Mouse (Mus musculus): Measurements from ENCODE around the gene Ubl7. TPM values are rescaled to one million over a fixed set of nuclear protein-coding genes. Genes with fewer than 3 reads are reported as not detected.
"Not testable (repeated sequence)": the region's sequence is repeated elsewhere in the genome, so short reads cannot be mapped to it uniquely, and the experiment has no call there.

Ubl7 gene
- 10 to 100 TPM; 71.2 to 74.8 TPM for total RNA-seq (2021)
- long read RNA-seq, experiment 1, transcript Ubl7-208 (11 exons, 1,426 nt): minor isoform, 5 of 102 reads
- long read RNA-seq, experiment 1, transcript Ubl7-209 (11 exons, 1,319 nt): minor isoform, 16 of 102 reads
- long read RNA-seq, experiment 1, transcript Ubl7-201 (11 exons, 1,364 nt): major isoform, 50 of 102 reads
- long read RNA-seq, experiment 1, partial matches to known transcripts: 19 of 102 reads
- long read RNA-seq, experiment 1, other reads (novel, unspliced or antisense): 12 of 102 reads
- long read RNA-seq, experiment 2, transcript Ubl7-209 (11 exons, 1,319 nt): minor isoform, 13 of 93 reads
- long read RNA-seq, experiment 2, transcript Ubl7-201 (11 exons, 1,364 nt): major isoform, 48 of 93 reads
- long read RNA-seq, experiment 2, partial matches to known transcripts: 9 of 93 reads
- long read RNA-seq, experiment 2, other reads (novel, unspliced or antisense): 20 of 93 reads

DNA sequence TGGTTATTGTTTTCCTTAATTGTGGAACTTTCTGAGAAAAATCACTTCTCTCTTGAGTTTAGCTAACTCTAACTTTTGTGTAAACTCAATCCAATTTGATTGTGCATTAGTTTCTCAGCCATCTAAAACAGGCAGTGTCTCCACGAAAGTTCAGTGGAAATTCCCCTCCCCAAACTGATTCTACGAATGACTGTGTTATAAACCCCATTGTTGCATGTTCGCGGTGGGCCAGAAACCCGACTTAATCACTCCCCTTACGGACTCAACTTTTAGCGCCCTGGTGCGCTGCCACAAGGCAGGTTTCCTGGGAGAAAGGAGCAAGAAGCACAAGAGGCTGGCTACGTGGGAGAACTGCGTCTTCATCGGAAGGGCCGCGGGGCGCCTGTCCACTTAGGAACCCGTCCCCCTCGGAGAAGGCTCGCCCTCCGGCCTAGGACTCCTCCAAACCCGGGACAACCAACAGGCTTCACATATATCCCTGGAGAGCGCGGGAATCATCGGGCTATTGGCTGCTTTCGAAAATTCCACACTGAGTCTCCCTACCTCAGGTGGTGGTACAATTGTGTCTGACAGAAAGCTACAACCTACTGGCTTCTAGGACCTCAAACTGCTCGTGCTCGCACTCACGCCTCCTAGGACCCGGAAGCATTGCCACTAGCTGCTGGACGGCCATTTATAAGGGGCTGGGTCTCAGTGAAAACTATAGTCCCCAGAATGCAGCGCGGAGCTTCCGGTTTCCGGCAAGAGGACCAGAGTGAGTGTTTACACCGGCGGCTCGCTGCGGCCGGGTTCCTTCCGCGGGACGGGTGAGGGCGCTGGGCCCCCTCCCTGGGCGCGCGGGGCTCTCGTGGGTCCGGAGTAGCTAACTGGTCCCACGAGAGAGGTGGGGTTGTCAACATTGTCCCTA is at the start of gene Ubl7:
Ubl7 (plus strand) TSS at position 726 of the 907 bp plus-strand sequence.
- peak; percentile 94 for DNase-seq

DNA sequence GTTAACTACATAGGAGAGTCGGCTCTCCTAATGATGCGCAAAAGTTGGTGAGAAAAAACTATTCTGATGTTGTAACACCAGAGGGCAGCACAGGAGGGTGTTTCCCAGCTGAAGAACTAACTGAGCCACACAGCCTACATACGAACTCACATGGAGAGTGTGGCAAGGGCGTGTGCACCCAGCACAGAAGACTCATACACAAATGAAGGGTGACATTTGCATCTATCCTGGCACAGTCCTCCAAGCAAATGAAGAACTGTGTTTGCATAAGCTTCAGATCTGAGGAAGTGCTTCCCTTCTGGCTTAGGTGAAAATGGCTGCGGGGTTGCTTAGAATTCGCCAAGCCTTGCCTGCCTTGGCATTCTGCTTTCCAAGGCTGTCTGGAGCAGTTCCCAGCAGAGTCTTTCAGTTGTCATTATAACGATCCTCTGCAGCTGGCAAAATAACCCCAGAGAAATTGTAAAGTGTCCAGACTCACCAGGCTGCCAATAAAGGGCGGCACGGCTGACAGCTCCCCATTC is 48.8 kb upstream of the Ubl7 start:
- DNase-seq: peak; percentile 67

DNA sequence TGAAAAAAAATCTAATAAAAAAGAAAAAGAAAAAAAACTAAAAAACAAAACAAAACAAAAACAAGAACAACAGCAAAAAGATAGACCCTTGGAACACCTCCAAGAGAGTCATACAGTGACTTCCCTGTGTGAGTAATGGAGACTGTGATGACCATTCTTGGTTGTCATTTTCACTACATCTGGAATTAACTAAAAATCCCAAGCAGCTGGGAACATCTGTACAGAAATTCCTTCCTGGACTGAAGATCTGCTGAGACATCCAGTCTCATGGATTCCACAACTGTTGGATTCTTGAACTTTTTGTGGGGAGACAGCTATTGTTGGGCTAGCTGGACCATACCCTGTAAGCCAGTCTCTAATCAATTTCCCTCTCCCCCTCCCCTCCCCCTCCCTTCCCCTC is 46.4 kb upstream of the Ubl7 start:
- no peak for DNase-seq

DNA sequence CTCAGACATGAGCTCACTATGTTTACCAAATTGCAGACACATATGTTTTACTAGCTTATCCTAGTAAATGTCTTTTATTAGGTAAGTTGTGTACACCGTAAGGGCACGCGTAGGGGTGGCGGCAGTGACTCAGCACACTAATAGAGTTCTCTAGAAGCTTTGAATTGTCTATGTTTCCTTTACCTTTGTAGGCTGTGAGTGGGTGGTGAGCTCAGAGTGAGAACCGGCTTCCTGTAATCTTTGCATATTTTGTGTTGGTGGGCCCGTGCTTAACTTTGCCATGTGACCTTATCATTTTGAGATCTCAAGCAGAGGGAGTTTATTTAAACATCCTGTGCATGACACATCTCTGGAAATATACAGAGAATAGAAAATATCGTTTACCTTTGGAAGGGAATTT is 44.2 kb upstream of the Ubl7 start:
- no peak for DNase-seq

DNA sequence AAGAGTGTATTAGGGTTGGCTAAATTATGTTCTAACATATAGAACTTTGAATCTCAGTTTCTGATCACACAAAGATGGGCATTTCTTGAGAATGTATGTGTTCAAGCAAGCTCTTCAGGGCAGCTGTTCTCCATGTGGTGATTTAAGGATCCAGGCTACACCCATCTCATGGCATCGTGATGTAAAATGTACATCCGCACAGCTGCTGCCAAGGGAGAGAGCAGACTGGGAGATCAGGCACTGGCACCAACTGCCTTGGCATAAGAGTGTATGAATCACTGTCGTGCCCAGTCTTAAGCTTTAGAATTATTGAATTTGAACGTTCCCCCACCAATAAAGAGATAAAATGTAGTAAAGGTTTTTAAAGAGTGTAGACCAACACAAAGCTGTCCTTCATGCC is 43.5 kb upstream of the Ubl7 start:
- DNase-seq: no peak

DNA sequence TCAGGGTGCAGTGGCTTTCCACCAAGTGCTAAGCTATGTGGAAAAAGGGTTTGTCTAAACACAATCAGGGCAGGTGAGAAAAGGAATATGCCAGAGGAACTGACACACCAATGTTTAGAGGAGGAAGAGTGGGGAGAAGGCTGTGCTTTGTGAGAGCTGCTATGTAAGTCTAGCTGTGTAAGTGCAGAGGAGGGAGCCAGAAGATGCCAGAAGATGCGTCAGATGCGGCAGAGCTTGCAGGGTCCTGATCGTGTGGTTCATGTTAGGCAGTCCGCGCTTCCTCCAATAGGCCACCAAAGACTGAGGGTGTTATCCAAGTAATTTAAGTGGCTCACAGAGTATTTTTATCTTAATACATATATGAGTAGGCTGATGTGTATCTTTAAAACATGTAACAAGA is 42.9 kb upstream of the Ubl7 start:
- DNase-seq: no peak

DNA sequence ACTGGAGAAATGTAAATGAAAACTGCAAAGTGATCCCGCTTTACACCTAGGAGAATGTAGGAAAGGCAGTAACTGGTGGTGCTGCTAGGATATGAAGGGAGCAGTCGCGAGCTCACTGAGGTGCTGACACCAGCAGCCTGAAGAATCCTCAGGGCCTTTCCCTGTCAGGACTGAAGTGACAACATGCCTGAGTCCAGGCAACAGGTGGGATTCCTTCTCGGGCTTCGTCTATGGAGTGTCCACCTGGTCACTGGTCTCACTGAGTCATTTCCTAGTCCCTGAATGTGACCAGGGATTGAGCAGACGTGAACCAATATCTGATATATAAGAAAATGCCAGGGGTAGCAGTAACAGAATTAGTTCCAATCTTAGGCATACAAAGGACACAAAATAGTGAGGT is 42.0 kb upstream of the Ubl7 start:
- no peak for DNase-seq

DNA sequence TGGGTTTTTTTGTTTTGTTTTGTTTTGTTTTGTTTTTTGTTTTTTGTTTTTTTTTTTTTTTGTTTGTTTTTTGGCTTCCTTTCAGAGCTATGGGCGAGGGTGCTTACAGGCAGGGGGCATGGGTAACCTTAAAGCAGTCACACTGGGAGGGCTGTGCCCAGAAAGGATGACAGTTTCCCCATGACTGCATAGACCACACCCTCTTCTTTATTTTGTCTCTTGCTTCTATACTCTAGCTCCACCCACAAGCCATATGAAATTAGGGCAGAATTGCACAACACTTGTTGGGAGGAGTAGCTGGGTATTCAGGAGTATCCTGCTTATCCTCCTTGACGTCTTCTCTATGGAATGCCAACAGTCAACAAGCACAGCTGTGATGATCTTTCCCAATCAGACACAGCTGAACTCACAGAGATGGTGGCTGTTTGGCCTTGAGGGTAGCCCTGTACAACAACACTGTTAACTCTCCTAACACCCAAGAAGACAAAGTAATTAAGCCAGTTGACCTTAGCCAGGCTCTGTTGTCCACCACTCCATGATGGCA is 40.4 kb upstream of the Ubl7 start:
- DNase-seq: no peak

DNA sequence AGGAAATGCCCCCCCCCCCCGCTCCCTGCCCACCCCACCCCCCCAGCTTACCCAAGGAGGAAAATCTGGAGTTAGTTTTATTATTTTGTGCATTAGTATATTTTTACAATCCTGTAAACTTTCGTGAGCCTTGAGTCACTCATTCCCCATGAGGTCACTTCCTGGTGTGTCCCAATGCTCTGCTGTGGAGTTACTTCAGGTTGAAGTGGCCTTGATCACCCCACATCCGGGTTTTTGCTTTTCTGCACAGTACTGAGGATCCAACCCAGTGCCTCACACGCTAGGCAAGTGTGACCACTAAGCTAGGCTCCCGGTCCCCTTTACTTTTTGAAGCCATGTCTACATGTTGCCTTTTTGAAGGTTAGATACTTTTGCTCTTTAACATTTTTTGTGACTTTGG is 36.6 kb upstream of the Ubl7 start:
- DNase-seq: peak; percentile 48

DNA sequence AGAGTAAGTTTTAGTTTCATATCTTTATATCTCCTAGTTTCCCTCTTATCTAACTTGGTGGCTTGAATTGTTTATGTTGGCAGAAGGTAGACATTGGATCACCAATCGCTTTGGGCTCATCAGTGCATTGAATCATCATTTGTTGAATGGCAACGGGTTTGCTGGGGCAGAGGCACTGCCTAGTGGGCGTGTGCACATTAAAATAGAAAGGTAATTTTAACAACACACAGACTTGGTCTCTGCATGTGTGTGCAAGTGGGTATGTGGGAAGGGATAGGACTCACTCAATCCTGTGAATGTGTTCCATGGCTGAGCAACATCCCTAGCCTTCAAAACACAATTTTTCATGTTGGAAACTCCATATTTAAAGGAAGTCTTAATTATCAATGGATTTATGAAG is 35.8 kb upstream of the Ubl7 start:
- no peak for DNase-seq

DNA sequence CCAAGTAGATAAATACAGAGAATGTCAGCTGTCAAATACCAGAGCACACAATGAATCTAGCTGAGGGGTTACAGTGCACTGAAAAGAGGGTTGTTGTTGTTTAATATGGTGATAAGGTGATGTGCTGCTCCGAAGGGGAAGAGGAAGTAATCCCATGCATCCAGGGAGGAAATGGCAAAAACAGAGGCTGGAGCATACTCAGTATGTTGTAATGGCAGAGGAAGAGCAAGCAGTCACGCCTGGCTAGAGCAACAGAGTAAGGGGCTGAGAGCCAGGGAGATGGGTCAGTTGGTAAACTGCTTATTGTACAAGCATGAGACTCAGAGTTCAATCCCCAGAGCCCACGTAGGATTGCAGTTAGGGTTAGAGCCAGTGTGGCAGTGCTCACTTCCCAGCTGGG is 31.6 kb upstream of the Ubl7 start:
- DNase-seq: no peak

DNA sequence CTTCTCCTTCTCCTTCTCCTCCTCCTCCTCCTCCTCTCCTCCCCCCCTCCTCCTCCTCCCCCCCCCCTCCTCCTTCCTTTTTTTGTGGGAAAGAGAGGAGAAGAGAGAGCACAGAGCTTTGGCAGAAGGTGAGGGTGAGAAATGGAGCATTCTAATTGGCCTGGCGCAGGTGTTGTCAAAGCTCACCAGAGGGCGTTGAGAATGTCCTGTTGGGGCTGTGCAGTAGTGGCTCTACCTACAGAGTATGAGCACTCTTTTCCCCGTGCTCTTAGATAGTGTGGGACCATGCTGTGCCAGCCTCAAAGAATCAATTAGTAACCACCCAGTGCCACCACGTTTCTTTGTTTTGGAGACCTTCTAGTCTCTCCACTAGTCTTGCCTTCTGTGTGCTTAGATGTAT is 30.5 kb upstream of the Ubl7 start:
- no peak for DNase-seq

DNA sequence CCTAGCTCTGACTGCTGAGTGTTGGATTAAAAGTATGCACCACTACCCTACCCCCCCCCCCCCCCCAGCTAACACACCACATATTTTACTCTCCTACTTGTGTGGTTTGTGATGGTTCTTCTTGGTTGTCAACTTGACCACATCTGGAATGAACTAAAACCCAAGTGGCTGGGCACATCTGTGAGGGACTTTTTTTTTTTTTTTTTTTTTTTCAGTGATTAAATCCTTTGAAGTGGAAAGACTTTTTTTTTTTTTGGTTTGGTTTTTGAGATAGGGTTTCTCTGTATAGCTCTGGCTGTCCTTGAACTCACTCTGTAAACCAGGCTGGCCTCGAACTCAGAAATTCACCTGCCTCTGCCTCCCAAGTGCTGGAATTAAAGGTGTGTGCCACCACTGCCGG is 29.0 kb upstream of the Ubl7 start:
- not testable (repeated sequence) for DNase-seq

DNA sequence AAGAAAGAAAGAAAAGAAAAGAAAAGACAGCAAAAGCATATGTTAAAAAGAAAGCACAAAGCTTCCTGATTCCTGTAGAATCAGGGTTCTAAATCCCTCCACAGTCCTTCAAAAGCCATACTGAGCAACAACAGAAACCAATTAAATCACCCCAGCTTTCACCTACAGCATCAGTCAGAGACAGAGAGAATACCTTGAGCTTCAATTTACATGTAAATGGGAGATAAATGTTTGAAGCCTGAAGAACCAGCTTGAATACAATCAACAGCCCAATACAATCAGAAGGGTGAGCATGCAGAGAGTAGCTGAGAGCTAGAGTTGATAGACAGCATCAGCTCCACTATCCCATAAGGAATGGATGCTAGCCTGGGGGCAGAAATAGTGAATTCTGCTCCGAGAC is 27.4 kb upstream of the Ubl7 start:
- DNase-seq: no peak

DNA sequence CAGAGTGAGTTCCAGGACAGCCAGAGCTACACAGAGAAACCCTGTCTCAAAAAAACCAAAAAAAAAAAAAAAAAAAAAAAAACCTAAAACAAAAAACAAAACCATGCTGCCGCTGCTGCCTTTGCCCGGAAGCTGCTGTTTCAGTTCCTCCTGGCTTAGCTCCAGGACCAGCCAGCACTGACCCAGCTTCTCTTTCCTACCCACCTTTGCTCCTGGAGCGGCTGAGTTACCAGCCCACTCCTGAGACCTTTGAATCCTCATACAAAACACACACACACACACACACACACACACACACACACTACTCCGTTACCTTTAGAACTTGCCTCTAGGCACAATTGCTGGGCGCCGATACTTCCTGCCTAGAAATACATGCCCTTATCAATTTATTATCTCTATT is 22.7 kb upstream of the Ubl7 start:
- no peak for DNase-seq

DNA sequence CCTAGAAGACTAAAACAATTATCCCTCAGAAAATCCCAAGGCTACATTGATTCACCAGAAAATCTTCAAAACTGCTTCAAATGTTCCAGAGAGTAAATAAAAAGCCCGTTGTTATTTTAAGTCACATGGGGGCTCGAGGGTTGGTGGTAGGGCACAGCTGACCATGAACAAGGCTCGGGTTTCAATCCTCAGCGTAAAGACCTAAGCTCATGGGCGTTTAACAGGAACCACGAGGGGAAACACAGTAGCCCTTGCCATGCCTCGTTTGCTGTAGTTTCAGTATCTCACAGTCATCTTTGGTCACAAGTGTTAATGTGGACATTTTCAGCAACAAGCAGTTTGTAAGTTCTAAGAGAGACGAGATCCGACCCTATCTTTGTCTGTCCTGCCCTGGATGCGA is 10.3 kb upstream of the Ubl7 start:
- DNase-seq: no peak

DNA sequence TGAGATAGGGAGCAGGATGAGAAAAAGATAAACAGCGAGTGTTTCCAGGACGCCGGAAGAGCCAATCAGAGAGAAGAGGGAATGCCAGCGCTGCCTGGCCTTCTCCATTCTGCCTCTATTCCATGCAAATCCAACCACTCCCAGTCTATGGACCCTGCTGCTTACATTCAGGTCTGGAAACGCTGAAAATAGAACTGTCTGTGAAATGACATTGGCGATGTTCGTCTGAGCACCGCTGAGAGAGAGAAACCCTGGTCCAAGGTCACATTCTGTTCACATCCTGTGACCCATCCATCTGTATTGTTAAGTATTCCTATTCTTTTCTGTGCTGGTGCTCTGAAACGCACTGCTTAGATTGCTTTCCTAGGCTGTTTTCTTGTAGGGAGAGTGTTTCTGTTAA is 9.6 kb upstream of the Ubl7 start:
- no peak for DNase-seq

DNA sequence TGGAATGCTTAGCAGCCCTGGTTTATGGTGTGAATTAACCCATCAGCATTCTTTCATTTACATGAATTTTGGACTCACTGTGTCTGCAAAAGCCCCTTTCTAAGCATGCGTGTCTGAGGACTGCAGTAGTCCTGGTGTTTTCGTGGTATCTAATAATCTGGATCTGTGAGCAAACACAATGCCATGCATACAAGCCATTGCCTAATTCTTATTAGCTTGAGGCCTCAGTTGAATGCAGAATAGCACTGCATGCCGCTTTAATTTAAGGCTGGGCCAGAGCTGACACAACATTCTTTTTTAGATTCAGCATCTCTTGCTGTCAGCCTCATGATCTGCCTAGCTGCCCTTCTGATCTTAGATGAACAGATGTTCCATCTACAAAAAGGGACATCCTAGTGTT is 9.2 kb upstream of the Ubl7 start:
- DNase-seq: no peak

DNA sequence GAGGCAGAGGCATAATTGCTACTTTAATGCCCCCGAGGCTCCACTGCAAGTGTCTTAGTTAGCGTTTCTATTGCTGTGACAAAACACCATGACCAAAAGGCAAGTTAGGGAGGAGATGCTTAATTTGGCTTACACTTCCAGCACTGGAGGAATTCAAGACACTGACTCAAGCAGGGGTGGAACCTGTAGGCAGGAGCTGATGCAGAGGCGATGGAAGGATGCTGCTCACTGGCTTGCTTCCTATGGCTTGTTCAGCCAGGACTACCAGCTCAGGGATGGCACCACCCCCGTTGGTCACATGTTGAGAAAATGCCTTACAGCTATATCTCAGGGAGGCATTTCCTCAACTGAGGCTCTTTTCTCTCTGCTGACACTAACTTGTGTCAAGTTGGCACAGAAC is 8.6 kb upstream of the Ubl7 start:
- DNase-seq: no peak

DNA sequence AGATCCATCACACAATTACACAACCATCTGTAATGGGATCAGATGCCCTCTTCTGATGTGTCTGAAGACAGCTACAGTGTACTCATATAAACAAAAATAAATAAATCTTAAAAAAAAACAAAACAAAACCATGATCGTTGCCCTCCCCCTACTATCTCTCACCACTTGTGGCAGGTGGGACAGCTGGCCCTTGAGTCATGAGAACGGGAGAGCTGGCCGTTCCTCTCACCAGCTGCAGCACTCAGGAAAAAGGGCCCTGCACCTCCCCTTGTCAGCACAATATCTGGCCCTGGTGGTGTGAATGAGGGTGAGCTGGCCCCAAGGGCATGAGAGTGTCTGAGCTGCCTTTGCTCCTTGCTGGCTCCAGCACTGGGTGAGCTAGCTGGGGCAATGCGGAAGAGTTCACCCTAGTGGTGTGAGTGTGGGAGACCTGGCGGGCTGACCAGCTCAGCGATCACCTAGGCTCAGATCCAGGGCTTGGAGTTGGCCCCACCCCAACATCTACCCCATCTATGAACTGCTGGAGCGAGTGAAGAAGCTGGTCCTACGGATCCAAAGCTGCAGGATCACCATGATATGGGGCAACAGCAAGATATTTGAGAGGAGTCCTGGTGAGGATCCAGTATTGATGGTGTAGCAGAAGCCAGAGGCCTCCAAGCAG is 7.1 kb upstream of the Ubl7 start:
- no peak for DNase-seq

DNA sequence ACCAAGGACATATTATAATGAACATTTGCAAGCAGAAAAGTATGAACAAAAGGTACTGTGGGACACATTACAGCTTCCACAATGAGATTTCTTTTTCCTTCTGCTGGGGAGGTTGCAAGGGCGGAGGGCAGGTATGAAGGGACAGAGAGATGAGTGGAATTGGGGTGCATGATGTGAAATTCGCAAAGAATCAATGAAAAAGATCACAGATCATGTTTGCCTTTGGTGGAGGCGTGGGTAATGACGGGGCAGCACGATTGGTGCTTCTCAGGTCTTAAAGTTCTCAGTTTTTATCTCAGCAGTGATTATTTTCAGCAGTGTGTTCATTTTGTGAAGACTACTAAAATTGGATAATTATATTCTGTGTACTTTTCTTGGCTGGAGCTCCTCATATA is 6.5 kb upstream of the Ubl7 start:
- no peak for DNase-seq

DNA sequence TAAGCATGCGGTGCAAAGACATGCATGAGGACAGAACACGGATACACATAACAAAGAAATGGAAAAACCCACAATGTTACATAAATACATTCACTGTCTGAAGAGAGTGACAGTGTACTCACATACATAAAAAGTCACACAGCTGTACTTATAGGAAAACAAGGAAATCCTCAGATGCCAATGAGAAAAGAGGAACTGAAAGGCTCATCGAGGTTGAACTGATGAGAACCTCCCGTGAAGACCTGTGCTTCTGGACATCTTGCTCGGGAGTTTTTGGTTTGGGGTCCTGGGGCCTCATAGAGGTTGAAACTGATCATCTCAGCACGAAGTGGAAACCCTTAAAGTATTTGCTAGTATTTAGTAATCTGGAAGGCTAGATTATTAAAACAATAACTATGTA is 3.6 kb upstream of the Ubl7 start:
- no peak for DNase-seq

Measured in adrenal gland, postnatal 10 days (tissue).